Mouse (Mus musculus) left cerebral cortex, postnatal 10 days (tissue): ENCODE data around the gene Ptprd. TPM values are rescaled to one million over a fixed set of nuclear protein-coding genes. Genes with fewer than 3 reads are reported as not detected.
A peak's percentile ranks its signal among the peaks of the same experiment; 100 is the strongest.

ENCODE experiments used
- DNase-seq, 2 experiments: peaks; one replicate each; pipeline ENCODE4 v3.0.0; 2021 to 2022; ENCODE audit warnings: low spot score in 2 of 2, mixed read lengths in 1 of 2; ENCODE audit errors: extremely low spot score in 1 of 2
- intact Hi-C: fragments of 180-260 bp; cut with DNase I; formaldehyde crosslinking; loops from one replicate; pipeline ENCODE4 v1.15.1; 2025
- total RNA-seq, 2 experiments: library from RNA; stranded (reverse); gene quantifications; 2 replicates each; pipeline ENCODE4 v1.2.3; 2021

The Ptprd gene
- total RNA-seq, 2 experiments from 2014 or later, result 402 to 420 TPM

GRCm38 (mm10) chr4:76802708-76803107 is 1409.1 kb downstream of the Ptprd start:
- intact Hi-C loops, result no loop called here
- DNase-seq, result no peak

- DNase-seq, result no peak
- intact Hi-C loops, result no loop called here
These were observed 1413.5 kb downstream of the Ptprd start for GRCm38 (mm10) chr4:76798010-76799007.

GRCm38 (mm10) chr4:76785389-76785788 is 1426.4 kb downstream of the Ptprd start:
- intact Hi-C loops, result no loop called here

GRCm38 (mm10) chr4:76779558-76780124 is 1432.1 kb downstream of the Ptprd start:
- DNase-seq, result no peak
- intact Hi-C loops, result no loop called here

More at GRCm38 (mm10) chr4:76785389-76785788, 1426.4 kb downstream of the Ptprd start:
- DNase-seq, result no peak

- no peak for DNase-seq
- intact Hi-C loops, result no loop called here
These were observed 1444.8 kb downstream of the Ptprd start for GRCm38 (mm10) chr4:76766918-76767317.

GRCm38 (mm10) chr4:76766429-76766828 is 1445.3 kb downstream of the Ptprd start:
- DNase-seq, result no peak
- intact Hi-C loops, result no loop called here

- DNase-seq, result no peak
These were observed 1461.1 kb downstream of the Ptprd start for GRCm38 (mm10) chr4:76750709-76751108.

GRCm38 (mm10) chr4:76735831-76736230 is 1475.9 kb downstream of the Ptprd start:
- DNase-seq, result no peak
- intact Hi-C loops, result no loop called here

More at GRCm38 (mm10) chr4:76750709-76751108, 1461.1 kb downstream of the Ptprd start:
- intact Hi-C loops, result no loop called here

- no peak for DNase-seq
- intact Hi-C loops, result no loop called here
These were observed 1536.0 kb downstream of the Ptprd start for GRCm38 (mm10) chr4:76675726-76676125.

- DNase-seq, result no peak
- intact Hi-C loops, result no loop called here
These were observed 1538.5 kb downstream of the Ptprd start for GRCm38 (mm10) chr4:76673224-76673623.

- intact Hi-C loops, result no loop called here
- no peak for DNase-seq
These were observed 1539.1 kb downstream of the Ptprd start for GRCm38 (mm10) chr4:76672653-76673052.

- intact Hi-C loops, result no loop called here
- no peak for DNase-seq
These were observed 1550.0 kb downstream of the Ptprd start for GRCm38 (mm10) chr4:76661725-76662124.

GRCm38 (mm10) chr4:76660146-76660545 is 1551.6 kb downstream of the Ptprd start:
- intact Hi-C loops, result no loop called here
- DNase-seq, result no peak

GRCm38 (mm10) chr4:76656734-76657133 is 1555.0 kb downstream of the Ptprd start:
- intact Hi-C loops, result no loop called here
- no peak for DNase-seq

- no peak for DNase-seq
- intact Hi-C loops, result no loop called here
These were observed 1558.8 kb downstream of the Ptprd start for GRCm38 (mm10) chr4:76652971-76653370.

GRCm38 (mm10) chr4:76621740-76622139 is 1590.0 kb downstream of the Ptprd start:
- no peak for DNase-seq
- intact Hi-C loops, result no loop called here

GRCm38 (mm10) chr4:76616614-76617013 is 1595.1 kb downstream of the Ptprd start:
- intact Hi-C loops, result no loop called here

GRCm38 (mm10) chr4:76608246-76608645 is 1603.5 kb downstream of the Ptprd start:
- intact Hi-C loops, result no loop called here
- peak in 1 of 2 experiments; percentile 7 for DNase-seq

More at GRCm38 (mm10) chr4:76616614-76617013, 1595.1 kb downstream of the Ptprd start:
- no peak for DNase-seq

- intact Hi-C loops, result no loop called here
- no peak for DNase-seq
These were observed 1605.0 kb downstream of the Ptprd start for GRCm38 (mm10) chr4:76606808-76607207.

GRCm38 (mm10) chr4:76590722-76591121 is 1621.0 kb downstream of the Ptprd start:
- intact Hi-C loops, result no loop called here
- no peak for DNase-seq
